In the genomic region with DNA sequence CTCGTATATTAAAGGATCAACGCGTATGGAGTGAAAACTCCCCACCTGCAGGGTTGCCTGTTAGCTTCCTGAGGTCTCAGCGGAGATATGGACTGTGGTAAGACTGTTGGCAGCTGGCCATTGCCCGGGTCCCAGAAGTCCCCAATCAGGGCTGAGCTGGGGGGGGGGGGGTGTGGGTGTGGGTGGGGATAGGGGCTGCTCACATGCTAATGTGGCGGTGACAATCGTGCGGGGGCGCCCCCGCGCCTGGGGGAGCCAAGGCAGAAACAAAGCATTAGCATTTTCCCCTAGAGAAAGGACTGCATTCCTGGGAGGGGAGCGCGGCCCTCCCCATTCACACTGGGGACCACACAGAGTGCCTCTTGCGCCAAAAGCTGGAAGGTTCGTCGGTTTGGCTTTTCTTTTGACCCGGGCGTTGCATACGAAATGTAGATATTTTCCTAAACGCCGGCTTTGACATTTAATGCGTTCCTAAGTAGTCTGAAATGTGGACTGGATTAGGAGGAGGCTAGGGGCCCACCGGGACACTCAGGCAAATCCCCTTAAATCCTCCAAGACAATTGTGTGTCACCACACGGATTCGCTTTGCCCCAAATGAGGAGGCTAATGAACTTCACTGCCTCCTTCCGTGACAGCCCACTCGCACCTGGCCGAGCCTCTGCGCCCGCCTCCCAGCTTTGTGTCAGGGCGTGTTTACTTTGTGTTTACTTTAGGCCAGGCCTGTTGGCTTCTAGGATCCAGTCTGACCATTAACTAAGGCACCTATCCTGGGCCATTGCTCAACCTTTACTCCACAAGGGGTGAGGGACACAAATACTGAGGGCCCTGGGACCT, we compare ENCODE assay signal across 8 mouse cellular contexts. TPM values are rescaled to one million over a fixed set of nuclear protein-coding genes. Genes with fewer than 3 reads are reported as not detected.
A peak's percentile ranks its signal among the peaks of the same experiment; 100 is the strongest.
DNase-seq lines count a peak whose midpoint lies in the region; ATAC-seq and TF ChIP-seq lines count a peak whose summit lies in the region.

No protein-coding gene starts in this region.

- H3K9me3 ChIP-seq in lung, embryonic 16.5 days (ENCODE audit: control insufficient read depth, low read length), result no peaks in the 10 kb centered on the region
- H3K9me3 ChIP-seq in stomach, embryonic 16.5 days (replicated peaks; ENCODE audit: control insufficient read depth, low read length), result no peaks in the 10 kb centered on the region

- peak; percentile 72 for ATAC-seq in lung, embryonic 16.5 days (ENCODE audit: low read depth)
- ATAC-seq in stomach, embryonic 16.5 days (ENCODE audit: insufficient read depth, low FRiP score), result peak; percentile 81

- H3K36me3 ChIP-seq in lung, embryonic 16.5 days (ENCODE audit: control insufficient read depth, insufficient read depth, low read length), result peaks cover 17% of the 10 kb centered on the region
- peaks cover 7% of the 10 kb centered on the region for H3K36me3 ChIP-seq in stomach, embryonic 16.5 days (ENCODE audit: control insufficient read depth, insufficient read depth, low read length)

- H3K4me1 ChIP-seq in embryonic fibroblast, embryonic 13.5 days (ENCODE audit: control insufficient read depth, insufficient read depth, low read length), result no peaks in the 10 kb centered on the region
- peaks cover 6% of the 10 kb centered on the region for H3K4me1 ChIP-seq in lung, embryonic 16.5 days (replicated peaks; ENCODE audit: control insufficient read depth, insufficient read depth, low read length)
- no peaks in the 10 kb centered on the region; the same call in 1 of the 2 replicates for H3K4me1 ChIP-seq in stomach, embryonic 16.5 days (ENCODE audit: control insufficient read depth, insufficient read depth, low read length)

- DNase-seq in right cerebral cortex, postnatal 14 days, result peak; percentile 15
- DNase-seq in right cerebral cortex, postnatal 25 days, result no peak
- DNase-seq in kidney, adult 18-20 months, result peak; percentile 31
- DNase-seq in ovary, adult 18-20 months (ENCODE audit: low spot score), result no peak
- no peak for DNase-seq in ovary, postnatal 14 days (ENCODE audit: low spot score)

- no peak overlapping the region for H3K27ac ChIP-seq in embryonic fibroblast, embryonic 13.5 days (ENCODE audit: insufficient read depth, low read length)
- peak overlapping the region; percentile 79 for H3K27ac ChIP-seq in lung, embryonic 16.5 days (ENCODE audit: low read length)
- H3K27ac ChIP-seq in stomach, embryonic 16.5 days (ENCODE audit: low read length), result peak overlapping the region; percentile 83

- TF ChIP-seq CTCF in embryonic fibroblast, embryonic 13.5 days (IDR thresholded peaks at IDR 0.05; ENCODE audit: borderline replicate concordance, insufficient read depth, low read length), result no peak

- H3K9ac ChIP-seq in lung, embryonic 16.5 days (ENCODE audit: low read length), result peak overlapping the region; percentile 70
- H3K9ac ChIP-seq in stomach, embryonic 16.5 days (ENCODE audit: low read length), result peak overlapping the region; percentile 71

- H3K4me2 ChIP-seq in lung, embryonic 16.5 days (ENCODE audit: low read depth, low read length), result peak overlapping the region; percentile 93
- peak overlapping the region; percentile 93 for H3K4me2 ChIP-seq in stomach, embryonic 16.5 days (ENCODE audit: low read depth, low read length)

- WGBS in lung, embryonic 16.5 days, result 5% methylated on average over 31 of the region's 31 CpGs
- WGBS in stomach, embryonic 16.5 days, result 8% methylated on average over 31 of the region's 31 CpGs

- H3K4me3 ChIP-seq in embryonic fibroblast, embryonic 13.5 days (ENCODE audit: insufficient read depth, low read length), result peak overlapping the region; percentile 23
- H3K4me3 ChIP-seq in lung, embryonic 16.5 days (ENCODE audit: low read length), result peak overlapping the region; percentile 55
- H3K4me3 ChIP-seq in stomach, embryonic 16.5 days (replicated peaks; ENCODE audit: low read length), result peak overlapping the region; percentile 53

- TF ChIP-seq POLR2A in embryonic fibroblast, embryonic 13.5 days (IDR thresholded peaks at IDR 0.05; ENCODE audit: low read depth, low read length), result no peak

- H3K27me3 ChIP-seq in lung, embryonic 16.5 days (ENCODE audit: control insufficient read depth, insufficient read depth, low read depth, low read length), result no peaks in the 10 kb centered on the region
- no peaks in the 10 kb centered on the region for H3K27me3 ChIP-seq in stomach, embryonic 16.5 days (ENCODE audit: control insufficient read depth, insufficient read depth, low read length)

RNA-seq across cellular contexts. Expression of a gene that starts 20.2 kb away (rescaled TPM):
- polyA plus RNA-seq in embryonic fibroblast, embryonic 13.5 days (2011; ENCODE audit: insufficient read length, low read depth, missing spikeins), result 1.1 and 1.2 TPM in 2 replicates
- polyA plus RNA-seq in lung, embryonic 16.5 days (2015; fragmentation: Nextera tagmentation; extraction: Ambion mirVana), result 0.79 and 0.87 TPM in 2 replicates
- polyA plus RNA-seq in stomach, embryonic 16.5 days (2015; fragmentation: Nextera tagmentation; extraction: Ambion mirVana), result 0.96 and 0.98 TPM in 2 replicates

RNA-seq across cellular contexts. Expression of a gene that starts 55.6 kb away (rescaled TPM):
- polyA plus RNA-seq in embryonic fibroblast, embryonic 13.5 days (2011; ENCODE audit: insufficient read length, low read depth, missing spikeins), result 32.2 and 38.6 TPM in 2 replicates
- 64.4 and 64.7 TPM in 2 replicates for polyA plus RNA-seq in lung, embryonic 16.5 days (2015; fragmentation: Nextera tagmentation; extraction: Ambion mirVana)
- polyA plus RNA-seq in stomach, embryonic 16.5 days (2015; fragmentation: Nextera tagmentation; extraction: Ambion mirVana), result 54.6 and 57.8 TPM in 2 replicates

Comparison
In these comparisons a context has a peak if more than half of its experiments do, and no peak if none do; other contexts are left out.
1. DNase-seq: peak in right cerebral cortex, postnatal 14 days (single experiment) and kidney, adult 18-20 months (single experiment); none in right cerebral cortex, postnatal 25 days (single experiment), ovary, adult 18-20 months (single experiment) and ovary, postnatal 14 days (single experiment).
2. Peak in every context shown above with its lines, with median percentiles within 50 percentile points of each other: H3K4me3 ChIP-seq.